Mouse (Mus musculus): ENCODE results near the gene Phc2. TPM values are rescaled to one million over a fixed set of nuclear protein-coding genes. Genes with fewer than 3 reads are reported as not detected.

Gene Phc2
- total and polyA plus RNA-seq, 3 experiments: 23.7 to 65.5 TPM; not detected in 1

DNA sequence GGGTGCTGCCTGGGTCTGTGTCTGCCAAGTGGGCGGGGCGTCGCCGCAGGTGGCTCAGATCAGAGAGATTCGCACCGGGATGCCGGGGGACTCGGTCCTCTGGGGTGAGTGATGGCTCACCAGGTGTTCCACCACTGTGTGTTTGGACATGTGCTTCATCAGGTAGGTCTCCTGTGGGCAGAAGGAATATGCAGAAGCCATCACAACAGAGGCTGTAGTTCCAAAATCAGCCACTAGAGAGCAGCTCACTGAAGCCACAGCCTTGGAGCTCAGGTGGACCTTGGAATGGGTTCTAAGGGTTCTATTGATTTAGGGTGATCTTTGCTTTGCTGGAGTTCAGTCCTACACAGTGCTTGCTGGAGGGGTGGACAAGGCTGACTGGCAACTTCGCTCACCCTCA is 120.0 kb downstream of the Phc2 start:
- no peaks in the 10 kb centered on the region for H3K27me3 ChIP-seq (ENCODE audit: control insufficient read depth in 1 of 2, insufficient read depth in 2 of 2, low read length in 2 of 2)
- H3K27ac ChIP-seq (ENCODE audit: control insufficient read depth, low read depth, low read length): no peak overlapping the region
- H3K4me3 ChIP-seq (ENCODE audit: control insufficient read depth in 1 of 2, insufficient read depth in 1 of 2, low read depth in 2 of 2, low read length in 2 of 2): no peak overlapping the region
- no peaks in the 10 kb centered on the region for H3K79me2 ChIP-seq (ENCODE audit: control insufficient read depth, insufficient read depth, low read length, poor library complexity)
- no peaks in the 10 kb centered on the region for H3K9me3 ChIP-seq (replicated peaks; ENCODE audit: insufficient read depth, low read length)
- DNase-seq (ENCODE audit: low read depth, low spot score): peak; percentile 45
- TF ChIP-seq SMC3 (IDR thresholded peaks at IDR 0.05; ENCODE audit: low read depth, low read length): peak; percentile 38
- no peak for TF ChIP-seq ZNF384 (IDR thresholded peaks at IDR 0.05; ENCODE audit: low read depth, low read length)
- TF ChIP-seq CTCF (IDR thresholded peaks at IDR 0.05 in 2 of 3, conservative IDR thresholded peaks at IDR 0.05 in 1 of 3; ENCODE audit: control insufficient read depth in 1 of 3, insufficient read depth in 1 of 3, low read depth in 2 of 3, low read length in 3 of 3, poor library complexity in 1 of 3, severe bottlenecking in 1 of 3): peak; percentile 47 to 79 (median 54)
- no peak for TF ChIP-seq RAD21 (IDR thresholded peaks at IDR 0.05; ENCODE audit: low read depth, low read length)
- no peak for TF ChIP-seq UBTF (IDR thresholded peaks at IDR 0.05; ENCODE audit: borderline replicate concordance, insufficient read depth, low read depth, low read length)
- no peak overlapping the region for H3K9ac ChIP-seq (ENCODE audit: control insufficient read depth, low read depth, low read length, poor library complexity, severe bottlenecking)
- H3K36me3 ChIP-seq (ENCODE audit: control insufficient read depth in 1 of 2, insufficient read depth in 2 of 2, low read length in 2 of 2): peaks cover 0 to 3% of the 10 kb centered on the region in 2 experiments; a peak in 2 of 4 replicates
- no peaks in the 10 kb centered on the region for H3K4me1 ChIP-seq (ENCODE audit: control insufficient read depth in 1 of 2, insufficient read depth in 2 of 2, low read length in 2 of 2)

DNA sequence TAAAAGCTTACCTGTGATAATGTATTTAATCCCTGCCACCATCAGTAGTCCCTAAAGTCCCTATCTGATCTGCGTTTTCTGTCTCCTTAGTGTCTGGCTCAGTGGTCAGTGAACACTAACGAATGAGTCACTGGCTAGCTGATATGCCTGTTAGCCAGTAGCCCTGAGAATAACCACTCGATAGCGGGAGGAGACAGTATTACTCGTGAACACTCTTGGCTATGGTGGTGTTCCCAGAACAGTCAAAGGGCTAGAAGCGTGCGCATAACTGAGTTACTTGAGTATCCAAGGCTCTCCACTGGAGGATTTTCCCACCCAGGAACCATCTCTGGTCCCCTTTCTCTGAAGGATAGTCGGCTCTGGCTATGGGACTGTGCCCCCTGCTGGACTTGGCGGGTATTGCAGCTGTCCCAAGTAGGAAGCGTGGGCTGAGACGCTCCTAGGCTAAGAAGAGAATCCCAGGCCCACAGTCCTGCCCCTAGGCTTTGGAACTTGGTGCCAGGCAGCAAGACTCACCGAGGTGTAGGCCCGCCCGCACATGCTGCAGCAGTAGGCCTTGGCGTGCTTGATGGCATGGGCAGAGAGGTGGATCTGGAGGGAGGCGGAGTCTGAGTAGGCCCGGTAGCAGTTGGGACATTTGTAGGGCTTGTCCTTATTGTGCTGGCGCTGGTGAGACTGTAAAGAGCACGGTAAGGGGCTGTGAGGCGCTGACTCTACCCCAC is 122.2 kb downstream of the Phc2 start:
- H3K9me3 ChIP-seq (replicated peaks; ENCODE audit: insufficient read depth, low read length): no peaks in the 10 kb centered on the region
- peak; percentile 94 for TF ChIP-seq SMC3 (IDR thresholded peaks at IDR 0.05; ENCODE audit: low read depth, low read length)
- TF ChIP-seq TAL1 (IDR thresholded peaks at IDR 0.05; ENCODE audit: low read length): no peak
- no peak for TF ChIP-seq MXI1 (IDR thresholded peaks at IDR 0.05; ENCODE audit: low read depth, low read length)
- no peak for TF ChIP-seq ZNF384 (IDR thresholded peaks at IDR 0.05; ENCODE audit: low read depth, low read length)
- TF ChIP-seq ZMIZ1 (IDR thresholded peaks at IDR 0.05; ENCODE audit: low read depth, low read length): no peak
- TF ChIP-seq ZC3H11A (IDR thresholded peaks at IDR 0.05; ENCODE audit: low read depth, low read length): peak; percentile 54
- TF ChIP-seq E2F4 (IDR thresholded peaks at IDR 0.05; ENCODE audit: borderline replicate concordance, low read depth, low read length): no peak
- TF ChIP-seq CHD2 (IDR thresholded peaks at IDR 0.05; ENCODE audit: low read length): no peak
- no peak for TF ChIP-seq GABPA (IDR thresholded peaks at IDR 0.05; ENCODE audit: low read depth, low read length)
- TF ChIP-seq TCF12 (IDR thresholded peaks at IDR 0.05; ENCODE audit: low read depth, low read length): no peak
- no peak for TF ChIP-seq RCOR1 (IDR thresholded peaks at IDR 0.05; ENCODE audit: low read depth, low read length)
- TF ChIP-seq POLR2AphosphoS5 (IDR thresholded peaks at IDR 0.05; ENCODE audit: borderline replicate concordance, low read depth, low read length): no peak
- no peak for TF ChIP-seq BHLHE40 (IDR thresholded peaks at IDR 0.05; ENCODE audit: borderline replicate concordance, low read depth, low read length)
- no peak for TF ChIP-seq USF1 (IDR thresholded peaks at IDR 0.05; ENCODE audit: low read depth, low read length)
- no peak for TF ChIP-seq JUND (IDR thresholded peaks at IDR 0.05; ENCODE audit: low read depth, low read length)
- TF ChIP-seq ELF1 (IDR thresholded peaks at IDR 0.05; ENCODE audit: low read depth, low read length): no peak
- no peak for TF ChIP-seq GATA1 (IDR thresholded peaks at IDR 0.05; ENCODE audit: low read depth, low read length)
- TF ChIP-seq HCFC1 (IDR thresholded peaks at IDR 0.05; ENCODE audit: low read depth, low read length): no peak
- no peak for TF ChIP-seq MAFK (IDR thresholded peaks at IDR 0.05; ENCODE audit: borderline replicate concordance, low read depth, low read length)
- TF ChIP-seq KAT2A (conservative IDR thresholded peaks at IDR 0.05; ENCODE audit: low read depth, low read length): no peak
- TF ChIP-seq RAD21 (IDR thresholded peaks at IDR 0.05; ENCODE audit: low read depth, low read length): peak; percentile 68
- no peak for TF ChIP-seq NELFE (IDR thresholded peaks at IDR 0.05; ENCODE audit: low read depth, low read length)
- TF ChIP-seq USF2 (IDR thresholded peaks at IDR 0.05; ENCODE audit: borderline replicate concordance in 1 of 2, insufficient read depth in 1 of 2, low read depth in 1 of 2, low read length in 2 of 2): no peak
- no peak for TF ChIP-seq POLR2A (IDR thresholded peaks at IDR 0.05; ENCODE audit: control insufficient read depth in 1 of 2, insufficient read depth in 1 of 2, low read depth in 1 of 2, low read length in 2 of 2, poor library complexity in 1 of 2)
- TF ChIP-seq MAX (IDR thresholded peaks at IDR 0.05; ENCODE audit: low read length): no peak
- TF ChIP-seq CTCF (IDR thresholded peaks at IDR 0.05 in 2 of 3, conservative IDR thresholded peaks at IDR 0.05 in 1 of 3; ENCODE audit: control insufficient read depth in 1 of 3, insufficient read depth in 1 of 3, low read depth in 2 of 3, low read length in 3 of 3, poor library complexity in 1 of 3, severe bottlenecking in 1 of 3): peak; percentile 87 to 95 (median 95)
- no peak for TF ChIP-seq POLR2AphosphoS2 (IDR thresholded peaks at IDR 0.05; ENCODE audit: low read length)
- TF ChIP-seq ZKSCAN1 (IDR thresholded peaks at IDR 0.05; ENCODE audit: low read depth, low read length): no peak
- H3K79me2 ChIP-seq (ENCODE audit: control insufficient read depth, insufficient read depth, low read length, poor library complexity): no peaks in the 10 kb centered on the region
- H3K9ac ChIP-seq (ENCODE audit: control insufficient read depth, low read depth, low read length, poor library complexity, severe bottlenecking): no peak overlapping the region
- no peaks in the 10 kb centered on the region for H3K4me1 ChIP-seq (ENCODE audit: control insufficient read depth in 1 of 2, insufficient read depth in 2 of 2, low read length in 2 of 2)
- no peaks in the 10 kb centered on the region for H3K27me3 ChIP-seq (ENCODE audit: control insufficient read depth in 1 of 2, insufficient read depth in 2 of 2, low read length in 2 of 2)
- peaks cover 0 to 3% of the 10 kb centered on the region in 2 experiments; a peak in 2 of 4 replicates for H3K36me3 ChIP-seq (ENCODE audit: control insufficient read depth in 1 of 2, insufficient read depth in 2 of 2, low read length in 2 of 2)
- H3K4me3 ChIP-seq (ENCODE audit: control insufficient read depth in 1 of 2, insufficient read depth in 1 of 2, low read depth in 2 of 2, low read length in 2 of 2): no peak overlapping the region
- no peak overlapping the region for H3K27ac ChIP-seq (ENCODE audit: control insufficient read depth, low read depth, low read length)
- DNase-seq (ENCODE audit: low read depth, low spot score): peak; percentile 68

All from MEL (cell line).